Mouse (Mus musculus) frontal cortex, postnatal 14 days (tissue): ENCODE measurements around the gene Csrnp1.

ENCODE experiments used
- DNase-seq, 2 experiments: peaks; one replicate each; pipeline ENCODE4 v3.0.0; 2022; ENCODE audit warnings: low spot score in 2 of 2

Csrnp1 gene

DNA sequence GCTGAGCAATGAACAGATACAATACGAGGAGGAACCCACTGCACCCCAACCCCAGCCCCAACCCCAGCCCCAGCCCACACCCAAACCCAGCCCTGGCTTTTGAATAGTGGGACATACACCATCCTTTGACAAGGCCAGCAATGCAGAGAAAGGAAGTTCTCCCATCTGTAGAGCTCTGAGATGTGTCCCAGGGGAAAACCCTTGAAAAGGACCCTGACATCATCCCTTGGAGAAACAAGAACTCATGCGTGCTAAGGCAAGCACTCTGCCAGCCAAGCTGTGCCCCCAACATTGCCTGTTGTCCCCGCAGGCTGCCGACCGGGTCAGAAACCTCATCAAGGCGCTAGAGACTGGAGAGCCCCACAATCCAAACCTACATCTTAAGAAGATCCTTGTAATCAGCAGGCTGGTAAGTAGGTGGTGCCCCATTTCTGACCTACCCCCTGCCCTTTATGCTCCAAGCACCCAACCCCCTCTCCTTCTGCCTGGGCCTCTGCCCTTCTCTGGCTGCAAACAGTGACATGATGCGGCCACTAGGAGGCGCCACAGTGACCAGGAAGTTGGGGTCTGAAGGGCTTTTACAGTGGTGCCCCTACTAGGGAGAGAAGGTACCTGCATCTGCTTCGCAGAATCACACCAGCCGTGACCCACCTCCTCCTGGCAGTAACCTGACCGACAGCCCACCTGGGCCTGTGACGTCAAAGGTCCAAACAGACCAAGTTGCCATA lies 39.1 kb downstream of the Csrnp1 start:
- DNase-seq = no peak

DNA sequence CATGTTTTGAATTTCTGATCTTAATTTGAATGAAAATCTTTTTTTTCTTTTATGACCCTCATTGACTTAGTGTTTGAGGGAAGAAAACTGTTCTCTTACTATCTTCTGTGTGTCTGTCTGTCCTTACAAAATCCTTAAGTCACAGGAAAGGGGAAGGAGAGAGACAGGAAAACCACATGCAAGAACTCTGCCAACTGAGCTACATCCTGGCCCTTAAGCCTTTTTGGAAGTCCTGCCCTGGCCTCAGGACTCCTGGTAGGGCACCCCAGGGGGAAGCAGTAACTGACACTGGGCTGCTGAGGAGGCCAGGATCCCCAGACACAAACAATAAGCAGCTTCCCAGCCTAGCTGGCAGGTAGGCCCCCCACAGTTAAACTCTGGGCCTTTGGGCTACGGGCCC lies 41.1 kb downstream of the Csrnp1 start:
- no peak for DNase-seq

DNA sequence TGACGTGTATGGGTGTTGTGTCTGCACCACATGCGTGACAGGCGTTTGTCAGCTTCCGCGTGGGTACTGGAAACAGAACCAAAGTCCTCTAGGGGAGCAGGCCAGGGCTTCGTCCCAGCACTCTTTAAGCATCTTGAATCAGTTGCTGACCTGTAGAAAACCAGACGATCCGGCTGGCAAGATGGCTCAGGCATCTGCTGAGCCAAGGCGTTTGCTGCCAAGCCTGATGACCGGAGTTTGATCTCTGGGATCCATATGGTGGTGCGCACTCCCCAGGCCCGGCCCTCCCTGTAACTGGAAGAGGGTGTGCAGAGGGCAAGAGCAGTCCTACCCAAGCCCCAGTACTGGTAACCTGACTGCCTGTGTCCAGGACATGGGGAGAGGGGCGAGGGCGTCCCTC lies 42.6 kb downstream of the Csrnp1 start:
- DNase-seq = no peak

DNA sequence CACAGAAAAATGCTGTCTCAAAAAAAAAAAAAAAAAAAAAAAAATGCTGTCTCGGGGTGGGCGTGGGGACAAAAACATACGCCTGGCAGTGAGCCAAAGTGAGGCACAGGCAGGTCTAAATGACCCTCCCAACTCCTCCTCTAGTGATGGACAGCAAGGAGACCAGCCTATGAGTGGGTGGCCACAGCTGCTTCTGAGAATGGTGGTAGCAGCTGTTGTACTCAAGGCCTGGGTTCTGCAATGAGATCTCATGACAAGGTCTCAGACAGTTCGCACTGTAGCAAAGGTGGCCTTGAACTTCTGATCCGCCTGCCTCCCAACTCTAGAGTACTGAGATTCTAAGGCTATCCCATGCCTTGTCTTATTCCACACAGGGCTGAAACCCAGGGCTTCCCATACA lies 43.1 kb downstream of the Csrnp1 start:
- DNase-seq = no peak

DNA sequence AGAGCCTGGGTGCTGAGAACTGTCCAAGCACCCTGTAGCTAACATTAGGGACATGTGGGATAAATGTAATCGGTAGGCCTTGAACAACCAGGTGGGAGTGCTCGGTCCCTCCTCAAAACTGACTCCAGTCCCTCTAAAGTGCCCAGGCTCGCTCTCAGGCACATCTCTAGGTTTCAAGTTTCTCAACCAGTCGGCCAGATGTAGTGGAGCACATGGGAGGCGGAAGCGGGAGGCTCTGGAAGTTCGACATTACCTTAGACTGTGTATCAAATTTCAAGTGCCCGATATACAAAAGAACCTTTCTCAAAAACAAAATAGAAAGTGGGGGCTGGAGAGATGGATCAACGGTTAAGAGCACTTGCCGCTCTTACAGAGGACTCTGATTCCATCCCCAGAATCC lies 44.8 kb downstream of the Csrnp1 start:
- DNase-seq = no peak

DNA sequence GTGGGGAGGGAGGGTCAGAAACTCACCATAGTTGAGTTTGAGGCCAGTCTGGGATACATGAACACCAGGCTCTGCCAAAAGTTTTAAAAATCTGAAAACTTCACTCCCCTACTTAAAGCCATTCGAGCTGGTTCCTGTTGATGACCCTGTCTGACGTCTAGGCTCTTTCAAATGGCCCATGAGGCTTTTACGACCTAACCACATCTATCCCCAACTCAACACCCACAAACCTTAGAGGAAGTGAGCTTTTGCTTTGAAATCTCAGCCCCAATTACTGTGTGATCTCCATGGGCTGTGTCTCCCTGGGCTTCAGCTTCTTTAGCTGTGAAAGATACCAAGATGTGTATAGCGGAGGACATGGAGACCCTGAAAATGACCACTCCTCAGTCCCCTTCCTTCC lies 46.0 kb downstream of the Csrnp1 start:
- no peak for DNase-seq

DNA sequence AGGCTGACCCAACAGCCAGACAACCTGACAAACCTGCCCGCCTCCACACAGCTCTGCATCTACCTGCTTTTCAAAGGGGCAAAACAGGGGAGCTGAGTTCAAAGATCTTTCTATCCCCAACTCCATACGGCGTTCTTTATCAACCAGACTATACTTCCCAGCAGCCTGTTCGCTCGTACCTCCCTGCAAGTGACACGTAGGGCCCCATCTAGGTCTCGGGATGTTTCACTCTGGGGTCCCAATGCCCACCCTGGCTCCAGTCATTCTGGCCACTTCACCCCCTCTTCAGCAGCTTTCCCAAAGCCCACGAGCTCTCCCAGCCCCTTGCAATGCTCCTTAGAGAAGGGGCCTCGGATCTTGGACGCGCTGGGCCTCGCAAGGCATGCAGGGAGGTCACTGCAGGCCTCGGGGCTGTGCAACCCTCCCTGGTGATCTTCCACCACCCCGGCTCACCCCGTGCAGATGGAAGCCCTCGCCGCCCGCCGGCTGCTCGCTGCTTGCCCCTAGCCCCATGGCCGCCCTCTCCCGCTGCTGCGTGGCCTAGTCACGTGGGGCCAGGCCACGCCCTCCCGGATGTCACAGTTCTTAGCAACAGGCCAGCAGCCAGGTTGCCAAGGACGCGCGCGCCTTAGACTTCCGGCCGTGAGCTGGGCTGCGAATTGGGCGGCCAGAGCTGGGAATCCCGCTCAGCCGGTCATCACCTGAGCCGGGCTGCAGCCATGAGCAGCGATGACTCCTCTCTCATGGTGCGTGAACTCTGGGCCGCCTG lies 47.3 kb downstream of the Csrnp1 start, which contains the start of the genes Gorasp1 and Ttc21a:
Gorasp1 (minus strand) TSS at position 561 of the 769 bp plus-strand sequence.
Ttc21a (plus strand) TSS at position 602 of the 769 bp plus-strand sequence.
- peak; percentile 84 to 86 for DNase-seq

DNA sequence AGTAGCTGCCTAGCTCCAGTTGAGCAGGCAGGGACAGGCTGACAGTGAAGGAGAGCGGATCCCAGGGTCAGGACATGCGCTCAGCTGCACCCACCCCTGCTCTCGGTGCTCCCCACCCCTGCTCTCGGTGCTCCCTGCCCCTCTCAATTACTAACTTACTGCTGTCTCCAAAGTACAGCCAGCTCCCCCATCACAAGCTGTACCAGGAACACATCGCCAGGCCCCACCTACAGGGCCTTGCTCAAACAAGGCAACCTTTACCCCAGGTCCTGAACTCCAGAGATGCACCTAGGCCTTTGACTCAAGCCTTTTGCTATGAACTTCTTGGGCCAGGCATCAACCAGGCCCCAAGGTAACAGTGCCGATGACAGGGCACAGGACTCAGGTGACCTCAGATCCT lies 50.8 kb downstream of the Csrnp1 start:
- no peak for DNase-seq

DNA sequence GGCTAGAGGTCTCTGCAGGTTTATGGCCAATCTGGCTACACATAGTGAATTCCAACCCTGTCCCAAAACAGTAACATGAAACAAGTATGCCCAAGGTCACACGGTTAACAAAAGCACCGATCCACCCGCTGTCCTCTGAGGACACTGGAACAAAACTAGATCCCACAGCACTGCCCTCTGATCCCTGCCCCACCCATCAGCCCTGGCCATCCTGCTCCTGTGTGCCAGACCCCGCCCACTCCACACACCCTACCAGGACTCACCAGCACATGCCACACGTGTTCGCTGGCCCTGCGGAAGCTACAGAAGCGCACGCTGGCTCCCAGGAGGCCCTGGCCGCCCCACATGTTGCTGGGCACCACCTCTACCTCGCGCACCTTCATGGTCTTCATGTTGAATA lies 52.1 kb downstream of the Csrnp1 start:
- no peak for DNase-seq

DNA sequence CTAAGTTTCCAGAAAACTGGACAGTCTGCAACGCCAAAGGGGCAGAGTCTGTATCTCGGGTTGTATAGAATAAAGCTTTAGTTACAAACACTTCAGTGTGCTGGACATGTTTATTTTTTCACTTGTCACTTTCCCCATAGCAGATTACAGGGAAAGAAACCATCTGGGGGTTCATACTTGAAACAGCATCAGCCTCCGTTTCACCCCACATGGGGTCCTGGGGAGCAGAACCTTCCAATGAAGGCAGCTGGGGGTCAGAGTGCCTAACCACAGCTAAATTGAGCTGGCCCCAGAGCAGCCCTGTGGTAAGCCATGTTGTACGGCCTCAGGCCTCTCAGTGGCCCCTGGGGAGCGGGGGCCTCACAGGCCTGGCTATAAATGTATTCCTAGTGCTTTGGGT lies 58.0 kb downstream of the Csrnp1 start:
- no peak for DNase-seq

DNA sequence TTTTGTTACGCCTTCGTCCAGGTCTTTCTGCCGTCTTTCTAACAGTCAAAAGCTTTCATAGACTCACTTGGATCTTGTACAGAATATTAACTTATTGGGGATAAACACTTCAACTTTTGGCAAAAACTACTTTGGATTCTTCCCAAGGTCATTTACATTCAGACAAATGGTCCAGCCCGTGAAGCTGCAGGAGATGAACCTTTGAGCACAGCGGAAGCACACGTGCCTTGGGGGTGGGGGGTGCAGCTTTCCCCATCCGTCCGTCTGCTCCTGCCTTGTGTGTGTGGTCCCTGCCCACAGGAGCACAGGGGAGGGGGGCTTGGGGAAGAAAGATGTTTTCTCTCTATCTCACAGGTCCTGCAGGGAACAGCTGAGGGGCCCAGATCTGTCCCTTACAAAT lies 58.7 kb downstream of the Csrnp1 start:
- no peak for DNase-seq

DNA sequence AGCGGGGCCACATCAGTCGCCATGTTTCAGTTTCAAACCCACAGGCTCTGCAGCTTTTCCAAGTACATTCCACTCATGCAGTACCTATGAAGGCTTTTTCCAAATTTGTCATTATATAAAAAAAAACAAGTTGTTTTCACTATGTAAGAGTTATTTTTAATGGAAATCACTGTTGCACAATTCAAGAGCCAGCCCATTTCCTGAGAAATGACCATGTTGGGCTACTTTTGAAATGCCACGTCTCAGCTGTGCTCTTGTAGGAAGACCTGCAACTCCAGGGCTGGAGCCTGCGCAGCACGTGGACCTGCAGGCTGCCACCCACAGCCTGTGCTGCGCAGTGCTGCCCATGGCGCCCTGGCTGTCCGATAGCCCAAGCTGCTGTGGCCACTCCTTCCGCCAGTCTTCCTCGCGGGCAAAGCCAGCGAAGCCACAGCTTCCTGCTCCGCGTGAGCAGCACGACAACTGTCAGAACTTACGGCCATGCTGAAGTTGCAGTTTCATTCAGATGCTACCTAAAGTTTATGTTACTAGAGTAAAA lies 59.3 kb downstream of the Csrnp1 start:
- DNase-seq = no peak

DNA sequence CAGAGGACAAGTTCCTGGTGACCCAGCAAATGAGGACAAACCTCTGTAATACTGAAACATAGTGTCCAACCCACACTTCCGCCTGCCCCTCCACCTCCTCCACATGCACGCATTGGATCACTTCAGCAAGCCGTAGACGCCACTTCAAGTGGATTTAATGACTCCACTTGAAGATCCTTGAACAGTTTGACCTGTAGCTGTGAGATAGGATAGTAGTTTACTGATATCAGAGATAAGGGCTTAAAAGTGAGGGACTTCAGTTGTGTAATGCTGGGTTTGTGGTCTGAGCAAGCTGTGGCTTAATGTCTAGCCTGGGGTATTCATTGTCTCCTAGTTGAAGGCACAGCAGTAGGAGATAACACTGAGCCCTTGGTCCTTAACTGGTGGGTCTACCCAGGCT lies 61.0 kb downstream of the Csrnp1 start:
- DNase-seq = no peak
